Mouse (Mus musculus) cerebellum, postnatal 36 days (tissue): ENCODE data around the gene Foxq1.

ENCODE experiments used
- DNase-seq, 2 experiments: peaks; one replicate each; pipeline ENCODE4 v3.0.0; 2021 to 2022; ENCODE audit warnings: mixed read lengths in 2 of 2

The Foxq1 gene

GRCm38 (mm10) chr13:31572806-31573508, 17.0 kb downstream of the Foxq1 start:
- DNase-seq: no peak

DNA sequence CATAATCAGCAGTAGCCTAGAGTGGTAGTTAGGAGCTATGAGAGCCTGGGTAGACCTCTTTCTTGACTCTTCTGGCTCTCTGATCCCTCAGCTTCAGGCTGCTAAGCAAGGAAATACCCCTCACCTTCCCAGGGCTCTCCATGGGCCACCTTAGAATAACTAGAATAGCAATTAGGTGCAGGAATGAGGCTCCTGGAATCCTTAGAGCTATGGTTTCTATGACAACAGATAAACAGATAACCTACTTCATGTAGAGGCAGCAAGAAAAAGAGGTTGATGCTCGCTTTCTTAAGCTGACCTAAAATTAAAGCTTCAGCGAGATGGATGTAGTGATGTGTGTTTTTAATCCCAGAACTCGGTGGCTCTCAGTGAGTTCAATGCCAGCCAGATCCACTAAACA, 18.7 kb downstream of the Foxq1 start:
- DNase-seq: no peak

DNA sequence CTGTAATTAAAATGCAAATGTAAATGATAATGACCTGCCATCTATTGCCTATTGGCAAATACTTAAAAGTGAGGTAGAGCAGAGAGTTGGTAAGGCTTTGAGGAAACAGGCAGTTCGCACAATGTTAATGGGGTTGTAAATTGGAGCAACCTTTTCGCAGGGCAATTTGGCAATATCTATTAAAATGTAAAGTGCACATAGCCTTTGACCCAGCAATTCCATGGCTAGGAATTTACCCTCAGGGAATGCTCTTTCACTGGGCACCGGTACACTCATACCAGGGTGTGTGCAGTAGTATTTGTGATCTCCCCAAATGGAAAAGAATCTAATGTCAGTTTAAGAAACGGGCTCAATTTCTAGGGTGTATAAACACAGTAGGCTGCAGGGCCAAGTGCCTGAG, 20.8 kb downstream of the Foxq1 start:
- DNase-seq: no peak

DNA sequence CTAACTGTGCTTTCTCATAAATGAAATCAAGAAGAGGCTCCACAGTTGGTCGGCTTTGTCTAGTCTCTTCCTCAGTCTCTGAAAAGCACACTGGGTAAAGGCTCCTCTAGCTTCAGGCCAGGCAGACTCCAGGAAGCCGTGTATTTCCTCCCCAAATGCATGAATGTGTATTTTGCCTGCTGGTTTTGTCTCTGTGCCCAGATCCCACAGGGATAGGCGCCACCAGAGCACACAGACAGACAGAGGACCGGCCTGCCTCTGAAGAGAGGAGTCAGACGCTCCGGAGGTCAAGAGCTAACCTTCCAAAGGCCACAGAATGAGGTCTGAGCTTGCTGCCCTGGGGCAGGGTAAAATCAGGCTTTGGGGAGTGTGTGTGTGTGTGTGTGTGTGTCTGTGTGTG, 21.6 kb downstream of the Foxq1 start:
- DNase-seq: no peak

GRCm38 (mm10) chr13:31578389-31578788, 22.5 kb downstream of the Foxq1 start:
- DNase-seq: no peak

GRCm38 (mm10) chr13:31579866-31580265, 23.9 kb downstream of the Foxq1 start:
- DNase-seq: no peak

DNA sequence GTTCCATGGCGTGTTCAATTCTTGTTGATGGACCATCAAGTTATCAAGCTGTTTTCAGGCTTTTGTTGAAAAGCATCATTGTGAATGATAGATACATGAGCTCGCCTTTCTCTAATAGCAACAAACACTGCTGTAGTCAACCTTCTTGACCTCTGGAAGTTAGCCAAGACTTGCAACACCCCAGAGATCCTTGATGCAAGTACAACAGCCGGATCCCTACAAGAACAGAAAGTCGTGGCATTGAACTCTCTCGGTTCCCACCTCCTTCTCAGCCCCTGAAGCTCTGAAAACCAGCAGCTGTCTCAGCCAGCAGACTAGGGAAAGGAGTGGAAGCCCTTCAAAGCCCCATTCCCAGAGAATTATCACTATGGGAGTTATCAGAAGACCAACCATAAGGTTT, 31.4 kb downstream of the Foxq1 start:
- DNase-seq: no peak

DNA sequence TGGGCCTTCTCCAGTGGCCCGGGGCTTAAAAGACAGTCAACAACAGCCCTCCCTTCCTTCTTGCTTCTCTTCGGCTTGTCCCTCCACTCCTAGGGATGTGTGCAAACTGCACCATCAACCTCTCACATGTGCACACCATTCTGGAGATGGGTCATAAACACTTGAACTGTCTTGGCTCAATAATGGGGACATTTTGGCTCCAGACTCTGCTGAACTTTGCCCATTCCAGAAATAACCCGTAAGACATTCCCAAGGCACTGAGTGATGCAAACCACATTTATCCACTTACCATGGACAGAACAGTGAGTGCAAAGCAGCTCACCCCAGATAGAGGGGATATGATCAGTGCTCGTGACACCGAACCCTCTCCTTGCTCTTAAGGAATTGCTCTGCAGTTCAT, 43.6 kb downstream of the Foxq1 start:
- no peak for DNase-seq

- DNase-seq: no peak
These were observed 48.0 kb downstream of the Foxq1 start for GRCm38 (mm10) chr13:31603964-31604363.
